In genomic region chr14:47417346-47417745, GRCm38 (mm10) we compare ENCODE assay signal across 8 mouse cellular contexts. TPM values are rescaled to one million over a fixed set of nuclear protein-coding genes. Genes with fewer than 3 reads are reported as not detected.
DNase-seq lines count a peak whose midpoint lies in the region; ATAC-seq and TF ChIP-seq lines count a peak whose summit lies in the region.

No protein-coding gene starts in this region.

- peak overlapping the region; percentile 76 for H3K4me2 ChIP-seq in heart, postnatal 0 days (ENCODE audit: low read depth, low read length)
- peak overlapping the region; percentile 60 for H3K4me2 ChIP-seq in midbrain, embryonic 14.5 days (ENCODE audit: low read length)

- H3K4me3 ChIP-seq in heart, postnatal 0 days (ENCODE audit: low read depth, low read length), result peak overlapping the region; percentile 66
- H3K4me3 ChIP-seq in heart, adult 2 months, result no peak overlapping the region
- H3K4me3 ChIP-seq in embryonic facial prominence, embryonic 10.5 days, result peak overlapping the region; percentile 81
- H3K4me3 ChIP-seq in midbrain, embryonic 14.5 days (replicated peaks; ENCODE audit: low read depth, low read length), result peak overlapping the region; percentile 40

- WGBS in heart, postnatal 0 days, result 27% methylated on average over 3 of the region's 3 CpGs
- WGBS in heart, adult 2 months, result 29% methylated on average over 3 of the region's 3 CpGs
- 35% methylated on average over 3 of the region's 3 CpGs for WGBS in embryonic facial prominence, embryonic 10.5 days
- WGBS in midbrain, embryonic 14.5 days, result 37% methylated on average over 3 of the region's 3 CpGs

- peaks cover 35% of the 10 kb centered on the region for H3K36me3 ChIP-seq in heart, postnatal 0 days (replicated peaks; ENCODE audit: control insufficient read depth, insufficient read depth, low read length)
- no peaks in the 10 kb centered on the region for H3K36me3 ChIP-seq in heart, adult 2 months (ENCODE audit: control insufficient read depth, insufficient read depth, low read length)
- H3K36me3 ChIP-seq in embryonic facial prominence, embryonic 10.5 days (replicated peaks), result peaks cover 41% of the 10 kb centered on the region
- H3K36me3 ChIP-seq in midbrain, embryonic 14.5 days (ENCODE audit: control insufficient read depth, insufficient read depth, low read length), result peaks cover 10% of the 10 kb centered on the region; the same call in 1 of the 2 replicates

- peak overlapping the region; percentile 48; the same call in 1 of the 2 replicates for H3K9ac ChIP-seq in heart, postnatal 0 days (replicated peaks; ENCODE audit: low read depth, low read length)
- H3K9ac ChIP-seq in heart, adult 2 months (ENCODE audit: low read depth, low read length), result no peak overlapping the region
- H3K9ac ChIP-seq in midbrain, embryonic 14.5 days (replicated peaks; ENCODE audit: low read length), result no peak overlapping the region

- no peak for ATAC-seq in heart, postnatal 0 days (ENCODE audit: insufficient read depth, low read depth)
- ATAC-seq in midbrain, embryonic 14.5 days (ENCODE audit: low FRiP score, low TSS enrichment), result no peak
- no peak for ATAC-seq in activated CD4-positive, CD25-positive, alpha-beta regulatory T cell, adult 4 months

- H3K9me3 ChIP-seq in heart, postnatal 0 days (replicated peaks; ENCODE audit: control insufficient read depth, low read length), result no peaks in the 10 kb centered on the region
- no peaks in the 10 kb centered on the region for H3K9me3 ChIP-seq in embryonic facial prominence, embryonic 10.5 days
- no peaks in the 10 kb centered on the region for H3K9me3 ChIP-seq in midbrain, embryonic 14.5 days (ENCODE audit: control insufficient read depth, low read length)

- H3K79me2 ChIP-seq in heart, adult 2 months (replicated peaks; ENCODE audit: control insufficient read depth, insufficient read depth, low read length), result no peaks in the 10 kb centered on the region

- intact Hi-C loops in heart, adult 2 months (cut with DNase I), result loop anchor here (5.0 kb wide), 2 partner anchors 55 to 140 kb away; partner anchors contain the start of genes Socs4 and Wdhd1

- H3K4me1 ChIP-seq in heart, postnatal 0 days (ENCODE audit: control insufficient read depth, insufficient read depth), result peaks cover 6% of the 10 kb centered on the region; the same call in 1 of the 2 replicates
- H3K4me1 ChIP-seq in heart, adult 2 months (ENCODE audit: control insufficient read depth, insufficient read depth, low read length), result peaks cover 1% of the 10 kb centered on the region; the same call in 1 of the 2 replicates
- peaks cover 17% of the 10 kb centered on the region for H3K4me1 ChIP-seq in embryonic facial prominence, embryonic 10.5 days
- no peaks in the 10 kb centered on the region for H3K4me1 ChIP-seq in midbrain, embryonic 14.5 days (ENCODE audit: control insufficient read depth, insufficient read depth, low read length)

- no peak for TF ChIP-seq POLR2A in heart, adult 2 months (IDR thresholded peaks at IDR 0.05; ENCODE audit: insufficient read depth, low read depth, low read length)

- no peak for TF ChIP-seq CTCF in heart, postnatal 0 days (IDR thresholded peaks at IDR 0.05; ENCODE audit: low read depth)
- no peak for TF ChIP-seq CTCF in heart, adult 2 months (IDR thresholded peaks at IDR 0.05)

- no peak overlapping the region for H3K27ac ChIP-seq in heart, postnatal 0 days (ENCODE audit: low read depth)
- no peak overlapping the region for H3K27ac ChIP-seq in heart, adult 2 months
- peak overlapping the region; percentile 89 for H3K27ac ChIP-seq in embryonic facial prominence, embryonic 10.5 days (replicated peaks)
- H3K27ac ChIP-seq in midbrain, embryonic 14.5 days (replicated peaks; ENCODE audit: low read depth, low read length), result no peak overlapping the region

- TF ChIP-seq EP300 in heart, postnatal 0 days (IDR thresholded peaks at IDR 0.05; ENCODE audit: low read depth), result no peak
- no peak for TF ChIP-seq EP300 in heart, adult 2 months (IDR thresholded peaks at IDR 0.05; ENCODE audit: insufficient read depth, low read depth, low read length)

- H3K27me3 ChIP-seq in heart, postnatal 0 days (ENCODE audit: control insufficient read depth, insufficient read depth, low read length), result no peaks in the 10 kb centered on the region
- H3K27me3 ChIP-seq in heart, adult 2 months (ENCODE audit: control insufficient read depth, insufficient read depth, low read length), result no peaks in the 10 kb centered on the region
- no peaks in the 10 kb centered on the region for H3K27me3 ChIP-seq in embryonic facial prominence, embryonic 10.5 days (replicated peaks; ENCODE audit: low read depth, poor library complexity, severe bottlenecking)
- no peaks in the 10 kb centered on the region for H3K27me3 ChIP-seq in midbrain, embryonic 14.5 days (ENCODE audit: control insufficient read depth, insufficient read depth, low read length)

- no peak for DNase-seq in heart, postnatal 0 days (ENCODE audit: low spot score)
- no peak for DNase-seq in heart, adult 2 months
- no peak for DNase-seq in embryonic facial prominence, embryonic 10.5 days (ENCODE audit: low spot score)
- DNase-seq in induced T-regulatory cell, adult 2 months (ENCODE audit: low read depth), result peak; percentile 17
- DNase-seq in midbrain, embryonic 14.5 days, result no peak
- DNase-seq in frontal cortex, postnatal 14 days (ENCODE audit: low spot score in 2 of 2), result no peak
- no peak for DNase-seq in gastrocnemius, postnatal 4 days (ENCODE audit: low spot score in 2 of 2)

RNA-seq across cellular contexts. Expression of gene Dlgap5, which starts 0.9 kb away (rescaled TPM):
- total RNA-seq in heart, postnatal 0 days (2014; rRNA removed; ENCODE audit: low replicate concordance), result 4.1 and 35.1 TPM in 2 replicates
- 8.5 and 8.7 TPM in 2 replicates for polyA plus RNA-seq in heart, postnatal 0 days (2015; fragmentation: Nextera tagmentation; extraction: Ambion mirVana)
- under 1 TPM; 0.21 to 0.89 TPM for total RNA-seq in heart, adult 2 months (2021)
- 0.06 and 0.32 TPM in 2 replicates for polyA plus RNA-seq in heart, adult 2 months (2012; rRNA removed)
- 72.4 and 79.4 TPM in 2 replicates for polyA plus RNA-seq in embryonic facial prominence, embryonic 10.5 days (2016; fragmentation: Nextera tagmentation; extraction: Ambion mirVana)
- polyA plus RNA-seq in midbrain, embryonic 14.5 days (2014; fragmentation: Nextera tagmentation; extraction: Ambion mirVana), result 5.2 and 12.6 TPM in 2 replicates
- 10 to 100 TPM; 14.7 to 15.5 TPM for polyA plus RNA-seq in activated CD4-positive, CD25-positive, alpha-beta regulatory T cell, adult 4 months (2017; shearing (Covaris generic))
- total RNA-seq in gastrocnemius, postnatal 4 days (2021), result 10 to 100 TPM; 15.3 to 15.4 TPM

RNA-seq across cellular contexts. Expression of gene Fbxo34, which starts 32.9 kb away (rescaled TPM):
- total RNA-seq in heart, postnatal 0 days (2014; rRNA removed; ENCODE audit: low replicate concordance), result 9.9 and 11.7 TPM in 2 replicates
- 10.7 and 12.8 TPM in 2 replicates for polyA plus RNA-seq in heart, postnatal 0 days (2015; fragmentation: Nextera tagmentation; extraction: Ambion mirVana)
- 10 to 100 TPM; 10.3 to 11.3 TPM for total RNA-seq in heart, adult 2 months (2021)
- polyA plus RNA-seq in heart, adult 2 months (2012; rRNA removed), result 7.4 and 8.8 TPM in 2 replicates
- polyA plus RNA-seq in embryonic facial prominence, embryonic 10.5 days (2016; fragmentation: Nextera tagmentation; extraction: Ambion mirVana), result 23.4 and 23.7 TPM in 2 replicates
- polyA plus RNA-seq in midbrain, embryonic 14.5 days (2014; fragmentation: Nextera tagmentation; extraction: Ambion mirVana), result 28.5 and 33.2 TPM in 2 replicates
- 10 to 100 TPM in 1 of 2 experiments, 1 to 10 TPM in 1; 8.5 to 10.4 TPM for polyA plus RNA-seq in activated CD4-positive, CD25-positive, alpha-beta regulatory T cell, adult 4 months (2017; shearing (Covaris generic))
- total RNA-seq in gastrocnemius, postnatal 4 days (2021), result 10 to 100 TPM; 19.6 to 20.5 TPM

RNA-seq across cellular contexts. Expression of gene Lgals3, which starts 49.8 kb away (rescaled TPM):
- 2.4 and 10.3 TPM in 2 replicates for total RNA-seq in heart, postnatal 0 days (2014; rRNA removed; ENCODE audit: low replicate concordance)
- 10.6 and 15.3 TPM in 2 replicates for polyA plus RNA-seq in heart, postnatal 0 days (2015; fragmentation: Nextera tagmentation; extraction: Ambion mirVana)
- 1 to 10 TPM; 3.2 to 5.8 TPM for total RNA-seq in heart, adult 2 months (2021)
- polyA plus RNA-seq in heart, adult 2 months (2012; rRNA removed), result 12.6 and 19.0 TPM in 2 replicates
- 0.51 and 1.1 TPM in 2 replicates for polyA plus RNA-seq in embryonic facial prominence, embryonic 10.5 days (2016; fragmentation: Nextera tagmentation; extraction: Ambion mirVana)
- 3.3 and 8.4 TPM in 2 replicates for polyA plus RNA-seq in midbrain, embryonic 14.5 days (2014; fragmentation: Nextera tagmentation; extraction: Ambion mirVana)
- 10 to 100 TPM; 43.2 to 70.4 TPM for polyA plus RNA-seq in activated CD4-positive, CD25-positive, alpha-beta regulatory T cell, adult 4 months (2017; shearing (Covaris generic))
- 1 to 10 TPM; 6.2 to 6.9 TPM for total RNA-seq in gastrocnemius, postnatal 4 days (2021)
